Mouse (Mus musculus) mouse embryonic stem cell (cell line): ENCODE results near the gene Tmem200b.

Experiments used
- in situ Hi-C, 2 experiments: fragments of 300-500 bp; cut with MboI; formaldehyde crosslinking; loops; 1 replicate in 1 of 2; 3 replicates in 1 of 2; pipeline ENCODE4 v1.14.3; 2019 to 2020; ENCODE audit warnings: low sequenced_read_pairs in 2 of 2, low pct_unique_long_range_greater_than_20kb in 1 of 2, mixed read lengths in 1 of 2; ENCODE audit not compliant: unreplicated experiment in 1 of 2

Tmem200b gene

GRCm38 (mm10) chr4:131924096-131924810 lies 2.7 kb downstream of the Tmem200b start:
- in situ Hi-C loops, result no loop called here

- in situ Hi-C loops, result no loop called here
Observed at GRCm38 (mm10) chr4:131929146-131929545, 7.6 kb downstream of the Tmem200b start.

GRCm38 (mm10) chr4:131939459-131939858 lies 17.9 kb downstream of the Tmem200b start:
- in situ Hi-C loops, result no loop called here

- in situ Hi-C loops, result no loop called here
Observed at GRCm38 (mm10) chr4:131940846-131941245, 19.3 kb downstream of the Tmem200b start.

- in situ Hi-C loops, result no loop called here
Observed at GRCm38 (mm10) chr4:131947848-131948247, 26.3 kb downstream of the Tmem200b start.

- in situ Hi-C loops, result no loop called here
Observed at GRCm38 (mm10) chr4:131949903-131950302, 28.3 kb downstream of the Tmem200b start.

- in situ Hi-C loops, result no loop called here
Observed at GRCm38 (mm10) chr4:131950657-131951056, 29.1 kb downstream of the Tmem200b start.

- in situ Hi-C loops, result no loop called here
Observed at GRCm38 (mm10) chr4:131957161-131957560, 35.6 kb downstream of the Tmem200b start.

GRCm38 (mm10) chr4:131968873-131969272 lies 47.3 kb downstream of the Tmem200b start:
- in situ Hi-C loops, result no loop called here

- in situ Hi-C loops, result no loop called here
Observed at GRCm38 (mm10) chr4:131970244-131970853, 48.8 kb downstream of the Tmem200b start.
